Mouse (Mus musculus) cerebellum, adult 9-10 months (tissue): Measurements from ENCODE around the gene Lrpprc.
"Not testable (repeated sequence)": the region's sequence is repeated elsewhere in the genome, so short reads cannot be mapped to it uniquely, and the experiment has no call there.

ENCODE experiments used
- DNase-seq: peaks from one replicate; pipeline ENCODE4 v3.0.0; 2022

Gene Lrpprc

DNA sequence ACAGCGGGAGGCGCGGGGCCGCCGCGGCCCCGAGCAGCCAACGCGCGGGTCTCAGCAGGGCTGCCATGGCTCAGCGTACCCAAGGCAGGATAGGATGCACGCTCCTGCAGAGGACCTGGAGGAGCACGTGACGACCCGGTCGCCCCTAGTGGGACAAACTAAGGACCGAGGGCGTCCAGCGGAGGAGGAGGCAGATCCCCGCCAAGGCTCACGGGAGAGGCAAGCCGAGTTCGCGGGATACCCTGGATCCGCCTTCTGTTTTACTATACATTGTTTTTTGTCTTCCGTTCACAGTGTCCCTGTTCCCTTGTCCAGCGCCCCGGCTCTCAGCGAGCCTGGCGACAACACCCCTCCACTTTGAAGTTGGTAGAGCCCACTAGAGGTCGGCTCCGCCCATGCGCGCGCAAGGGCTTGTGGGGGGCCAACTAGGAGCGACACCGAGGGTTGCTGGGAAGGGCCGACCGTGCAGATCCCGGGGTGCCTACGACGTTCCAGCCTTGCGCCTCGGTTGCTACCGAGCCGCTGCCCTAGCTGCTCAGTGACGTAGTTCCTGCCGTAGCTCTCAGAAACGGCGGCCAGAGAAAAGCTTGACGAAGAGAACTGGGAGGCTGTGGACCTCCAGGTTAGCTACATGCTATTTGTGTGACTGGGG, at the start of gene Lrpprc:
TSS of gene Lrpprc (minus strand) at position 343 of the 652 bp plus-strand sequence.
- DNase-seq = peak; percentile 95

DNA sequence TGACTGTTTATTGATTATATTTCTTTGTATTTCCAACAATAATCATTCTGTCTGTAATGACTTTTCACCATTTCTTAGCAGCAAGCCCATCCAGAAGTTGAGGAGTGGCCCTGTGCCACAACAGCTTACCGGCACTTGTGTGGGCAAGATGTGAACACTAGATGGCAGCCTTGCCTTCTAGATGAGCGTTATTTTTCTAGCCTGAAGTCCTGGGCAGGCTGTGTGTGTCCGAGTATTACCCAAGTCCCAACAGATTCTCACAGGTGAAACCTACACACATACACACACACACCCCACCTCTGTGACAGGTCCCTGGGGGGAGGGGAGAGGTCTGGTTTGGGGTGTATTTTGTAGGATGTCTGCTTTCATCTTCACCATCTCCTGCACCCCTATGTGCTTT, 47.2 kb upstream of the Lrpprc start:
- peak; percentile 88 for DNase-seq

GRCm38 (mm10) chr17:84835249-84835648, 44.7 kb upstream of the Lrpprc start:
- DNase-seq = no peak

DNA sequence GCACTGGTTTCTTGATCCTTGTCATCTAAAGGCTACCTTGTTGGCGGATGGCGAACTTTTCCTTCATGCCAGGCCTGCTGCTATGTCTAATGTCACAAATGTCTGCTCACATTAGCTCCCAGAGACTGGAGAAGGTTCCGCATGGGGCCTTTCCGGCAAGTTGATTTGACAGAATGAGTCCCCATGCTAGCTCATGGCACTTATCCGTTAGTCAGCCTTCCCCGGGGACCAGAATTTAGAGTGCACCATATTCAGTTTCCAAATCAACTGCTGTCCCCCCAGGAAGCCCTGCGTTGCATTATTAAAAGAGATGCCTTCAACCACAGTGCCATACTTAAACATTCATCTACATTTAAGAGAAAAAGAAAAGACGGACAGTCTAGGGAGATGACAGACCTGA, 41.8 kb upstream of the Lrpprc start:
- DNase-seq = no peak

DNA sequence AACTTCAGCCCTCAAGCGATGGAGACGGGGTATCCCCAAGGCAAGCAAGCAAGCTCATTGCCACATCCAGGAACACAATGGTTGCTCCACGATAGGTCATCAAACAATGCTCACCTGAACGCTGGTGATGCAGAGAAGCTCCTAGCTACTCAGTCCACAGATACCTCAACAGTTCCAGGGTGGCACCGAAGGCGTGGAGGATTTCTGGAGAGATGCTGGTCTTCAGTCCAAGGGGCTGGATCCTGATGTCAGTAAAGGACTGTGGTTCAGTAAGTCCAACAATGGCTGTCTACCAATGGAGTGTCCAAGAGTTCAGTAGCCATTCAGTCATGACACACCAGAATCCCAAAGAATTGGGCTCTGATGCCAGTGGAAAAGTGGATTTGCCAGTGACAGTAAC, 37.7 kb upstream of the Lrpprc start:
- DNase-seq = no peak

DNA sequence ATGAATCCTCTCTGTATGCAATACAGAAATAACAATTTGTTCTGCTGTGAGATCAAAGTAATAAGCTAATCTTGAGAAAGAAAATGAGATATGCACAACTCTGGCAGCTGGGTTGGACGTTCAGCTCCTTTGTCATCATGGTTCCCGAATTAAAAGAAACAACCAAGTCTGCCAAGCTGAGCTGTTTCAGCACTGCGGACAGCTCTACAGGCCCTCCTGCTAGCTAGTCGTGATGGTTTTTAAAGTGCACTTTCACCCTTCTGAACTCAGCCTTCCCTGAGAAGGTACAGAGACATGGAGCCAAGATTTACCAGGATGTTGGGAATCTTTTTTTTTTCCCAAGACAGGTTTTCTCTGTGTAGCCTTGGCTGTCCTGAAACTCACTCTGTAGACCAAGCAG, 30.0 kb upstream of the Lrpprc start:
- DNase-seq = no peak

DNA sequence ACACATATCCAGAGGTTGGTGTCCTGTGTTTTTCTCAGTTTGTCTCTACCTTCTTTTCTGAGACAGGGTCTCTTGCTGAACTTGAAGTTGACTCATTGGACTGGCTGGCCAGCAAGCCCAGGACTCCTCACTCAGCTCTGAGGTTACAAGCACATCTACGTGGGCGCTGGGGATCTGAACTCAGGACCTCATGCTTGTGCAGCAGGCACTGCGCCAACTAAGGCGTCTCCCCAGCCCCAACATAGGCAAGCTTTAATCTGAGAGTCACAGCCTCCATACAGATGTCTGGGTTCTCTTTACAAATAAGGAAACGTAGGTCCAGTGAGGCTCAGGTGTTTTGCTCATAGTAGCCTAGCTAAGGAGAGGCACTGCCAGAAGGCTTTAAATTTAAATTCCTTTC, 27.8 kb upstream of the Lrpprc start:
- no peak for DNase-seq

DNA sequence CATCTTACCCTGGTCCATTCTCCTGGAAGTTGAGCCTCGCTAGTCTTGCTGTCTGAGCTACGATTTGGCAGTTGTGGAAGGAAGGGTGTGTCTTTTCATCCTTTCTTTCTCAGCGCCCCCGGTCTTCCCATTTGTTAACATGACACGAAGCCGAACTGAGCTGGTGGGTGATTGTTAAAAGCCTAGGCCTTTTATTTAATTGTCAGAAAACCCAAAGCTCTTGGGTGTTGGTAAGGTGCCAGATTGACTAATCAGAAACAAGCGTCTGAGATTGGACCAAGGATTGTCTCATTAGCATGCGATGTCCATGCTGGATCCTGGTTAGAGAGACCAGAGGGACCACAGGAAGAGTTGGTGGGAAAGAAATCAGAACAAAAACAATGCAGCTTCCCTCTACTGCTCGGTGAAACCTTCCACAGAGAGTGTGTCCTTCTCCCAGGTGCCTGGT, 25.4 kb upstream of the Lrpprc start:
- no peak for DNase-seq

DNA sequence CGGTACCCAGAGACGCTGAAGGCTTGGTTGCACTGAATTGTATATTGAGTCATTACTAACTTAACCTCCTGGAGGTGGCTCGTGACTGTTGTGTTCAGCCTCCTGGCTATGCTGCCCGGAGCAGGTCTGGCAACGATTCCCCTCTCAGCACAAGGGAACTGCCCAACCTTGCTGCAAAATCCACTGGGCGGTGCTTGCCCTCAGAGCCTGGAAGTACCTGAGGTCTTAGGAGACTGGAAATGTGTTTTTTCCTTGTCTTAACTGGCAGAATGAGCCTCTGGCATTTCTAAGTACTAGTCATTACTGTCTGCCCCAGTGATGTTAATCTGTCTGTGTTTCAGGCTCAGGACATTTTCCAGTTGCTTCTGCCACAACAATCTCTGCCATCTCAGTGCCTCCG, 24.3 kb upstream of the Lrpprc start:
- DNase-seq = no peak

DNA sequence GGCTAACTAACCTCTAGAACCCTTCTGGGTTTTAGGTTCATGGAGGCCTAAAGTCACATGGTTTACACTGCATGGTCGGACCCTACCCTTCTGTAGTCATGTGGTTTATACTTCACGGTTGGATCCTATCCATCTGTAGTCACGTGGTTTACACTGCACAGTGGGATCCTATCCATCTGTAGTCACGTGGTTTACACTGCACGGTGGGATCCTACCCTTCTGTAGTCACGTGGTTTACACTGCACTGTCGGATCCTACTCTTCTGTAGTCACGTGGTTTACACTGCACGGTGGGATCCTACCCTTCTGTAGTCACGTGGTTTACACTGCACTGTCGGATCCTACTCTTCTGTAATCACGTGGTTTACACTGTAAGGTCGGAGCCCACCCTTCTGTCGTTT, 23.6 kb upstream of the Lrpprc start:
- DNase-seq = not testable (repeated sequence)

GRCm38 (mm10) chr17:84792006-84792405, 1.4 kb upstream of the Lrpprc start:
- peak; percentile 28 for DNase-seq

DNA sequence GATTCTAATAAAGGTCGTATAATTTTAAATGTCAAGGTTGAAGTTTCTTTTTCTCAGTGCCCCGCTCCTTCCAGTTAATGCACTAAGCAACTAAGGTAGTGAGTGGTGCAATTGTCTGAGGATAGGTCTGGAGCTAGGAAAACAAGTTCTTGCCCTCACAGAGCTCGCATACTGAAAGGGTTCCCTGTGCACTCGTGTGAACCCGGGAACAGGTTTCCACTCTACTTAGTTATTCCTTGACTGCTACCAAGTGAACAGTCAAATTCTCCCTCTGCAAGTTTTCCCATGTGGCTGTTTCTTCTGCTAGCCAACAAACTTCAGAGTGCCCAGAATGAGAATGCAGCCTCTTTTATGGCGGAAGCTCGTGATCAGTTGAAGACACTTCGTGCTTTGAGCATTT, 567 bp upstream of the Lrpprc start:
- DNase-seq = no peak

DNA sequence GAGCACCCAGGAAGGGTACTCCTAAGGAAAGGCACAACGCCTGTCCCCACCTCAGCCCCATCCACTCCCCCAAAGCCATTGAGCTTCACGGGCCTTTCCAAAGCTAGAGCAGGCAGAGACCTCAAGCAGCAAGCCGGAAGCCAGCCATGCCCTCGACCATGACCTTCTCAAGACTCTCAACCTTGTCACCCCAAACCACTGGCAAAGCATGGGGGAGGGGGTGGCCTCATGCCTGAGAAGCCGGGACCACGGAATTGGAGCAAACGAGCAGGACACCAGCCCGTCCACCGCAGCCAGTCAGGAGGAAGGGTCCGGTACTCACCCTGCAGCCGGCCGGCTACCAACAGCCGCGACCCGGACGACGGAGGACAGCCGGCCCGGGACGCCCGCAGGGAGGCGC, 546 bp downstream of the Lrpprc start:
- peak; percentile 63 for DNase-seq

DNA sequence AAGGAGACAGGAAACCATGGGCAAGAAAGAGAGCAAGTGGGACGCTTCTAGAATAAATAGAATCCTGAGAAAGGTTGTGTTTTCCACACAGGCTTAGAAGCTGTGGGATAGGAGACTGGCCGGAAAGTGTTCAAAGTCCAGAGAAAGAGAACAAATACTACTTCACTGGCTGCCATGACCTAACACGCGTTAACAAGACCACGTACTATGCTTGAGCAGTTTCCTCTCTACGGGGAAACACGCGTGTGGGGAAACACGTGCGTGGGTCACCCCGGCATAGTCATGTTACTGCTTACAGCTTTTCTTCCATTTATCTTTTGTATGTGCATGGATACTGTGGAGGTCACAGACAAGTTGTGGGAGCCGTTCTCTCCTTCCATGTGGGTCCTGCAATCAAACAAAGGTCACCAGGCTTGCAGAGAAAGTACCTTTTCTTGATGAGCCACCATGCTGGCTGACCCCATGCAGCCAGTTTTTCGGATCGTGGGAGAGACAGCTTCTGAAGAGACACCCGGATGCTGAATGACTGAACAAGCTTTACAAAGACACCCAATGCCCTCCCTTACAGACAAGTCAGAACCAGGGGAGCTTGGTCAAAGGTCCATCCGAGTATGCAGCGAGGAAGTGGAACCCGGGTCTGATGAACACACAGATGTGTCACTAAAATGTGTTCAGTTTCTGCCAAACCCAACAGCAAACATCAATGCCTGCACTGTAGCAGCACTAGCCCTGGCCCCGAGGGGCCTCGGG, 2.0 kb downstream of the Lrpprc start:
- no peak for DNase-seq

DNA sequence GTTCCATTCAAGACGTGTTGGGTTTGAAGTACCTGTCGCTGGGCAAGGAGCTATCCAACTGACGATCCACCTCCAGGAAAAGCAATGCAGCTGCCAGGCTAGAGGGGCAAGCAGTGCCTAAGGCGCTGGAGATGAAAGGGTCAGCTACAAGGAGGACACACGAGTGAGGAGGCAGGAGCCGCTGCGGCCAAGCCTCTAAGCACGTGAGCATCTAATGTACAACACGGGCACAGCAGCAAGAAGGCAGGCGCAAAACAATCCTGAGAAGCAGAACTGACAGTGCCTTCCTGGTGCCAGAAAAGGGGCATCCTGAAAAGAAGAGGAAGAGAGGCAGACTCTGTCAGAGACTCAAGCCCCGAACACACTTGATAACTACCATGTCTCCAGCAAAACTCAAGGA, 3.1 kb downstream of the Lrpprc start:
- no peak for DNase-seq

GRCm38 (mm10) chr17:84786911-84787310, 3.7 kb downstream of the Lrpprc start:
- no peak for DNase-seq

DNA sequence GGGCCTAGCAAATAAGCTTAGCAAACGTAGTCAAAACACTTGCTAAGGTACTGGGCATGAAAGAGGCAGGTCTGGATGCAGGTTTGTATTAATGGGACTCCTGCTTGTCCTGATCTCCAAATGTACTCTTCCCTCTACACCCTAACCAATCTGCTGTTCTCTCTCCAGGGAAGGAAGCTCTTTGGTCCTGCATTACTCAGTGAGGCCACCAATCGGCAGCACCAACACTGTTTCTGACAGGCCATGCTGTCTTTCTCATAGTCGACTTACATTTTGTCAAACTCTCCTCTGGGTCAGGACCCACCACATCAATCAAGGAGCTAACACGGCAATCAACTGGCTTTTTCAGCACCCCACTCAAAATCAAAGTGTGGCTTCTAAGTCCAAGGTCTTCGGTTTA, 5.4 kb downstream of the Lrpprc start:
- no peak for DNase-seq

- no peak for DNase-seq
Observed at GRCm38 (mm10) chr17:84783491-84783890, 7.1 kb downstream of the Lrpprc start.

DNA sequence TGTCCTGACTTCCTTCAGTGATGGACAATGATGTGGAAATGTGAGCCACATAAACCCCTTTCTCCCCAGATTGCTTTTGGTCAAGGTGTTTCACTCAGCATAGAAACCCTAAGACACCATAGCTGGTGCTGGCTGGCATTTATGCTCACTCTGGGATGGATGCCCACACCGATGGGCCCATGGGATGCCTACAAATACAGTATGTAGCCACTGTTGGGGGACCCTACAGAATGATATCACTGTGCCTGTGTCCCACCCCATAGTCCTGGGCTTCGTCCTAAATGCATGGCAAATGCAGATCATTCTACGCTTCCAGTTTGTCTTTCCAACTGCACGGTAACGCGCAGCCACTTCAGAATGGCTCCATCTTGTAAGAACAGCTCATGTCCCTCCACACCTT, 10.3 kb downstream of the Lrpprc start:
- no peak for DNase-seq

DNA sequence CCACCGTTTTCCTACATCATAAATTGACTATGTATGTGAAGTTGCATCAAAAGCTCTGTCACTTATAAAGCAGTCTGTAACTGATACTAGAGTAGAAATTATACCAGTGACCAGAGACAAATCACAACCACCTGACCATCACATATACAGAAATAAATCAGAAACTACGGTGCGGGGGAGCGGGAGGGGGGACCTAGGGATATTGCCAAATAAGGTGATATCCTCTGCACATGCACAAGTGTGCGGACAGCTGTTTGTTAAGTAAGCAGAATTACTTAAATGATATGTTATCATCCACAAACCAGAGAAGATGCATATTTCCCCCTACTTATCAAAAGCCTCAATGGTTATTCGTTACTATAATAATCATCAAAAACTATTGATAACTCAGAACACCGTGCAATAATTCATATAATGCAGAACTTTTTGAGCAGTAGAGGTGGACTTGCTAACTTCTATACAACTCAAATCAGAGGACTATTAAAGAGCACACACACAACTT, 12.1 kb downstream of the Lrpprc start:
- no peak for DNase-seq

DNA sequence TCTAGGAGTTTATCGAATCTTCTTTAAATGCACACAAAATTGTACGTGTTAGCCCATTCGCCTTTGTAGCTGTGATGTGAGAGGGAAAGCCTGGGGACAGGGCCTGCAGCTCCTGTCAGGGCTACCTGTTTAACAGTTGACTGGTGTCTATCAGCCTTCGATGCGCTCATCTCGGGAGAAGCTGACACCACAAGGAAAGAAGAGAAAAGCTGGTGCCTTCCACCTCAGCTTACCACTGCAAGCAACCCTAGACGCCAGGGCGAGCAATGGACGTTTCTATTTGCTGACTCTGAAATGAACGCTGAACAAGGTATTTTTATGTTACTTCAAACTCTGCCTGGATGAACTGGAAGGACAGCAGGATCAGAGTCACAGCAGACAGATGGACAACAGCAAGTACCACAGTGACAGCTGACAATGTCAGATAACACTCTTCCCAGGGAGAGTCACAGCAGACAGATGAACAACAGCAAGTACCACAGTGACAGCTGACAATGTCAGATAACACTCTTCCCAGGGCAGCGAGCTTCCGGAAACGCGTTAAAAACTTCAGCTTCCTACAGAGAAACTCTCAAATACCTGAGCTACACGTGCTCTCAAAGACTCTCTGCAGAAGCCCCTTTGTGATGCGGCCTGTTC, 14.1 kb downstream of the Lrpprc start:
- no peak for DNase-seq

DNA sequence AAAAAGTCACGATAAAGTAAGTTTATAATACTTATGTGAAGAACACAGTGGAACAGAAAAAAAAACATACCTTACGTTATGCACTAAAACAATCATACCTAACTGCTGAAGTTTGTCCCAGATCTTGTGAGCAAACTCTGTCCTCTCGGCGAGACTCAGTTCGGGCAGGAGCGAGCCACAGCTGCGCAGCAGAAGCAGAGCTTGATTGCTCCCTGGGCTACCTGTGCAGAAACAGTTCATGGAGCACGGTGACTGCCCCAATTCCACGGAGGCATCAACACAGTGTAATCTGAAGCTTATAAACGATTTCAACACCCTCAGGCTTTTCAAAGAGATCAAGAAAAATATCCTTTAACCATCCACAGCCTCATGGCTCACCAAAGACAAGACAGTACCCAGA, 15.3 kb downstream of the Lrpprc start:
- DNase-seq = no peak

GRCm38 (mm10) chr17:84771882-84772281, 18.7 kb downstream of the Lrpprc start:
- DNase-seq = no peak

GRCm38 (mm10) chr17:84758971-84759370, 31.6 kb downstream of the Lrpprc start:
- no peak for DNase-seq
